10 mouse cellular contexts compared by ENCODE assay signal in genomic region chr3:122120217-122120616, GRCm38 (mm10).
A peak's percentile ranks its signal among the peaks of the same experiment; 100 is the strongest.
DNase-seq lines count a peak whose midpoint lies in the region; ATAC-seq and TF ChIP-seq lines count a peak whose summit lies in the region.
"Had no signal": no experiment of that assay in that cellular context is flagged by ENCODE, and none has a peak within 500 bp of the region (broad histone marks: within the 10 kb centered on the region; RNA-seq: fewer than 3 reads in every experiment).

No protein-coding gene starts in this region.

- 74% methylated on average over 7 of the region's 7 CpGs for WGBS in liver, embryonic 11.5 days
- 78% methylated on average over 7 of the region's 7 CpGs for WGBS in forebrain, embryonic 11.5 days

- peak; percentile 32 for DNase-seq in gastrocnemius, adult 2 months
- no peak for DNase-seq in gastrocnemius, postnatal 10 days
- peak; percentile 24 to 29 for DNase-seq in adrenal gland, postnatal 36 days
- peak; percentile 39 to 43 for DNase-seq in heart, postnatal 14 days
- no peak for DNase-seq in liver, embryonic 11.5 days (ENCODE audit: low spot score)
- no peak for DNase-seq in urinary bladder, postnatal 10 days (ENCODE audit: low spot score)
- DNase-seq in forebrain, embryonic 11.5 days (ENCODE audit: low spot score), result no peak
- DNase-seq: thymus, adult 2 months had no signal

- H3K27me3 ChIP-seq in liver, embryonic 11.5 days (replicated peaks; ENCODE audit: control insufficient read depth, insufficient read depth, low read length), result no peaks in the 10 kb centered on the region
- no peaks in the 10 kb centered on the region for H3K27me3 ChIP-seq in forebrain, embryonic 11.5 days (ENCODE audit: control insufficient read depth, insufficient read depth, low read length)
- H3K27me3 ChIP-seq: embryonic facial prominence, embryonic 12.5 days had no signal

- H3K4me1 ChIP-seq in liver, embryonic 11.5 days (replicated peaks; ENCODE audit: control insufficient read depth, insufficient read depth, low read length), result peaks cover 8% of the 10 kb centered on the region
- H3K4me1 ChIP-seq in forebrain, embryonic 11.5 days (replicated peaks; ENCODE audit: control insufficient read depth, insufficient read depth, low read length), result peaks cover 5% of the 10 kb centered on the region; the same call in 1 of the 2 replicates

- no peak overlapping the region for H3K9ac ChIP-seq in liver, embryonic 11.5 days (ENCODE audit: low read depth, low read length)
- H3K9ac ChIP-seq in forebrain, embryonic 11.5 days (ENCODE audit: low read length), result no peak overlapping the region
- H3K9ac ChIP-seq: embryonic facial prominence, embryonic 12.5 days had no signal

- no peak overlapping the region for H3K4me2 ChIP-seq in liver, embryonic 11.5 days
- no peak overlapping the region for H3K4me2 ChIP-seq in forebrain, embryonic 11.5 days (ENCODE audit: low read depth, low read length, severe bottlenecking)
- H3K4me2 ChIP-seq: embryonic facial prominence, embryonic 12.5 days had no signal

- TF ChIP-seq CTCF in gastrocnemius, adult 2 months (IDR thresholded peaks at IDR 0.05), result no peak

- ATAC-seq in liver, embryonic 11.5 days (replicated peaks; ENCODE audit: low FRiP score), result no peak
- ATAC-seq in frontal cortex, adult (ENCODE audit: low TSS enrichment), result no peak
- ATAC-seq in forebrain, embryonic 11.5 days (replicated peaks; ENCODE audit: low FRiP score), result no peak

- H3K36me3 ChIP-seq in liver, embryonic 11.5 days (ENCODE audit: control insufficient read depth, insufficient read depth, low read length), result no peaks in the 10 kb centered on the region
- H3K36me3 ChIP-seq in forebrain, embryonic 11.5 days (ENCODE audit: control insufficient read depth, insufficient read depth, low read length), result no peaks in the 10 kb centered on the region
- H3K36me3 ChIP-seq: embryonic facial prominence, embryonic 12.5 days had no signal

- H3K27ac ChIP-seq in gastrocnemius, adult 2 months, result peak overlapping the region; percentile 89
- peak overlapping the region; percentile 62; the same call in 1 of the 2 replicates for H3K27ac ChIP-seq in liver, embryonic 11.5 days (ENCODE audit: low read depth, low read length)
- no peak overlapping the region for H3K27ac ChIP-seq in forebrain, embryonic 11.5 days (ENCODE audit: low read depth, low read length)
- H3K27ac ChIP-seq: embryonic facial prominence, embryonic 12.5 days had no signal

- no peak overlapping the region for H3K4me3 ChIP-seq in gastrocnemius, adult 2 months
- no peak overlapping the region for H3K4me3 ChIP-seq in liver, embryonic 11.5 days (ENCODE audit: low read depth, low read length)
- no peak overlapping the region for H3K4me3 ChIP-seq in forebrain, embryonic 11.5 days (ENCODE audit: low read depth, low read length)
- H3K4me3 ChIP-seq: embryonic facial prominence, embryonic 12.5 days had no signal

- no peaks in the 10 kb centered on the region for H3K9me3 ChIP-seq in liver, embryonic 11.5 days (ENCODE audit: control insufficient read depth, low read length)
- no peaks in the 10 kb centered on the region for H3K9me3 ChIP-seq in forebrain, embryonic 11.5 days (ENCODE audit: control insufficient read depth, low read length)
- H3K9me3 ChIP-seq: embryonic facial prominence, embryonic 12.5 days had no signal

- intact Hi-C loops in gastrocnemius, adult 2 months (cut with DNase I), result loop anchor here (5.0 kb wide), 1 partner anchor 153 kb away; no protein-coding TSS in a partner anchor
- intact Hi-C loops in heart, postnatal 14 days (cut with DNase I), result loop anchor here (5.0 kb wide), 1 partner anchor 153 kb away; no protein-coding TSS in a partner anchor

Comparison
In these comparisons a context has a peak if more than half of its experiments do, and no peak if none do; other contexts are left out.
1. DNase-seq: peak in gastrocnemius, adult 2 months (single experiment), adrenal gland, postnatal 36 days (2 of 2) and heart, postnatal 14 days (2 of 2); none in gastrocnemius, postnatal 10 days (single experiment), liver, embryonic 11.5 days (single experiment), urinary bladder, postnatal 10 days (single experiment) and forebrain, embryonic 11.5 days (single experiment).